Mouse (Mus musculus) right cerebral cortex, postnatal 25 days (tissue): ENCODE data around the gene Hepacam.

Source experiments
- DNase-seq: peaks from one replicate; pipeline ENCODE4 v3.0.0; 2022

Gene Hepacam

GRCm38 (mm10) chr9:37434932-37435331 is 67.8 kb downstream of the Hepacam start:
- DNase-seq: peak; percentile 3

DNA sequence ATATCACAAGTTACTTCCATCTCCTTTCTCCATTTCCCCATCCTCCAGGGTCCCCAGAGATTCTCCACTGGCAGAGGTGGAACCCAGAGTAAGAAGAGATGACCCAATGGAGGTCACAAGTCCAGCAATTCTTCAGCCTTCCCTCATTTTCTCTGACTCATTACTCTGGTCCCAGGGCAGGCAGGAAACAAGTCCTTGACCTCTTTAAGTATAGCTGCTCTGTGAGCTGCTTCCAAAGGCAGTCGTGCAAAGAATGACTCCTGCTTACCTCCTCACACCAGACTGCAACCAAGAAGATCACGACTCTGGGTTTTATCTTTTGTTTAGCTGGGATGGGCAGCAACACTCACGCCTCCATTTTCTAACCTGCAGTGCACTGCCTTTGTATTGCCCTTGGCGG is 68.5 kb downstream of the Hepacam start:
- peak; percentile 0 for DNase-seq
